Mouse (Mus musculus): ENCODE results near the gene Tvp23a.

GRCm38 (mm10) chr16:10491716-10492115, 44.6 kb upstream of the Tvp23a start:
- no peak for TF ChIP-seq POLR2A (IDR thresholded peaks at IDR 0.05; ENCODE audit: borderline replicate concordance, low read depth, low read length)
- no peak for TF ChIP-seq CTCF (IDR thresholded peaks at IDR 0.05; ENCODE audit: low read depth, low read length)

All from bone marrow macrophage, adult 2 months (primary cell).